Mouse (Mus musculus) mammary gland, adult 2 months (tissue): Measurements from ENCODE around the gene Rfpl4b. TPM values are rescaled to one million over a fixed set of nuclear protein-coding genes. Genes with fewer than 3 reads are reported as not detected.

Experiments used
- polyA plus RNA-seq: library from polyadenylated mRNA; depleted of rRNA; stranded (reverse); fragments of >200 nt; gene quantifications from 2 replicates; pipeline ENCODE4 v1.2.3, GENCODE M21; 2012; ENCODE audit warnings: low replicate concordance; rRNA removed

The Rfpl4b gene
- polyA plus RNA-seq: not detected in 2 replicates

GRCm38 (mm10) chr10:38821679-38822078, at the start of gene Rfpl4b:
Gene Rfpl4b (minus strand): TSS chr10:38821779.

Other genes with a start within 250 kb of the Rfpl4b start
- gene Lama4, start 143.7 kb upstream of the Rfpl4b start, polyA plus RNA-seq: 58.5 and 89.2 TPM in 2 replicates